Mouse (Mus musculus) urinary bladder, adult 18-20 months (tissue): ENCODE measurements at regions not wholly inside any gene's neighbourhood (a gene's known extent, or its start where the extent isn't known, plus 50 kb on each side); places are given as distances from the start of the nearest gene placed in this dataset.
A peak's percentile ranks its signal among the peaks of the same experiment; 100 is the strongest.
"Not testable (repeated sequence)": the region's sequence is repeated elsewhere in the genome, so short reads cannot be mapped to it uniquely, and the experiment has no call there.

ENCODE experiments used
- DNase-seq, 2 experiments: peaks; one replicate each; pipeline ENCODE4 v3.0.0; 2022; ENCODE audit warnings: low spot score in 2 of 2, mixed read lengths in 2 of 2

DNA sequence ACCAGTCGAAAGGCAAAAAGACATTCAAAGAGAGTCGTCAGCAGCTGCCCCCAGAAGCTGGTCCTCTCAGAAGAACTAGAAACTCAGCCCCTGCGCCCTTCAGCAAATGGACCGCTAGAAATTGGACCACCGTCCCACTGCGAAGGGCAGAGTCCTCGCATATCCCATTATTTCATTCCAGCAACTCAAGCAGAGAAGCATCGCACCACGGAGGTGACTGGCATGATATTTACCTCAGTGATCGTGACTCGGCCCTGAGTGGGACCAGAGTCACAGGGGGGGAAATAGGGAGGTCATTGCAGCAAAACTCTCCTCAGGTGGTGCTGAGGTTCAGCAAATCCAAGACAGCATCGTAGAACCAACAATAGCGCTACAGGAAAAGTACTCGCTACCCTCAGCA is 105.7 kb upstream of the Nt5e start:
- no peak for DNase-seq

DNA sequence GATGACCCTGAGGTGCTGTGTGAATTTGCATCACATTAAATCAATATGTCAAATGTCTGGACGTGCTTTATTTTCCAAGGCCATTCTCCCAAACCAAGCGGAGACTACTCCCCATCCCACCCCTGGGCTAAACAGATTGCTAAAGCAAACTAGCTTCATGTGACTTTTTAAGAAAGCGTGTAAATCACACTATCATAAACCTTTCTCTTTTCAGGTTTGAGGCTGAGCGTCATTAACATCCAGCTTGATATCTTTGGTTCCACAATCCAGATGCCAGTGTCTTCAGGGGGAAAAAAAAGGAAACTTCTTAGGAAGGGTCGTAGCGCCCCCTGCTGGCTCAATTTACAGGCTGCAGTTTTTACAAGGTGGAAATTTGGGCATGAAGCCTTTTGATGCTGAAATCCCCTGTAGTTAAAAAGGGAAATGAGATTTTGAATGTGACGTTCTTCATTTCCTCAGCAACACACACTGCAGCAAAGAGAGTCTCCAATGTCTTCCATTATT is 105.1 kb upstream of the Nt5e start:
- peak in 1 of 2 experiments; percentile 15 for DNase-seq

DNA sequence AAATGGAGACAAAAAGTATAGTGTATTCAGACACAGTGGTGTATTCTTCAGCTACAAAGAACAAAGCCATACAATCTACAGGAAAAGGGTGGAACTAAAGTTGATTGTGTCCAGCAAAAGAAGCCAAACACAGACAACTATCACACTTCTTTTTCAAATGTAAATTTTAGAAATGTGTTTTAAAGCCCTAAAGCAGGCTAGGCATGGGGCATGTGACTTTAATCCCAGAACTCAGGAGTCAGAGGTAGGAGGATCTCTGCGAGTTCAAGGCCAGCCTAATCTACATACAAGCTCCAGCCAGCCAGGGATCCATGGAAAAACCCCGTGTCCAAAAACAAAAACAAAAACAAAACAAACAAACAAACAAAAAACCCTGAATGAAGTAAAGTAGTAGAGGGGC is 89.9 kb upstream of the Nt5e start:
- no peak for DNase-seq

DNA sequence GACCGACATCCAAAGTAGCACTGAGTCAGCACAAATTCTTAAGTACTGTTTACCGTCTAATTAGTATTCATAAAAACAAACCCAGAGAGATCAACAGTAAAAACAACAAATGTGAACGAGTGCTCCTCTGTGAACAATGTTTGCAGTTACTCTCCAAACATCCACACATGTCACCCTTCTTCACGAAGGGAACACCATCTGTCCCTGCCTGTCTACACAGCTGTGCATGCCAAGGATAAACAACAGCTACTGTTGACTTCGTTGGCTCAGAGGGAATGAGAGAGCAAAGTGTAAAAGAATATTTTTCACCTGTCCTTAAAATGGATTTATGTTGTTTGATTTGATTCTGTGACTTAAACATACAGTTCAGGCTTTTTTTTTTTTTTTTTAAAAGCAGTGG is 88.7 kb upstream of the Nt5e start:
- DNase-seq: no peak

DNA sequence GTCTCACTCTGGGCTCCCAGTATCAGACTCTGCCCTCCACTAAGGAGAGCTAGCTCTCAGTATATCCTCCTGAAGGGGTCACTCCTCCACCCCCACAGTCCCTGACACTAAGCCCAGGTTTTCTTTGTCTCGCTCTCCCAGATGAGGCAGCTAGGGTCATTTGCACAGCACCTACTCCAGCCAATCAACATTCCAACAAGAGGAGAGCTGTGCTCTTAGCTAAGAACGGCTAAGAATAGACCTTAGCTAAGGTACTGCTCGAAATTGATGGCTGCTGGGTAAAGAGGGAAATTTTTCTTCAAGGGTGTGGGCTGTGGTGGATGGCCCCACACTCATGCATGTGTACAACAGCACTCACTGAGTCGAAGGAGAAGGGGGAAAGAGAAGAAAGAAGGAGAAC is 86.3 kb upstream of the Nt5e start:
- no peak for DNase-seq

DNA sequence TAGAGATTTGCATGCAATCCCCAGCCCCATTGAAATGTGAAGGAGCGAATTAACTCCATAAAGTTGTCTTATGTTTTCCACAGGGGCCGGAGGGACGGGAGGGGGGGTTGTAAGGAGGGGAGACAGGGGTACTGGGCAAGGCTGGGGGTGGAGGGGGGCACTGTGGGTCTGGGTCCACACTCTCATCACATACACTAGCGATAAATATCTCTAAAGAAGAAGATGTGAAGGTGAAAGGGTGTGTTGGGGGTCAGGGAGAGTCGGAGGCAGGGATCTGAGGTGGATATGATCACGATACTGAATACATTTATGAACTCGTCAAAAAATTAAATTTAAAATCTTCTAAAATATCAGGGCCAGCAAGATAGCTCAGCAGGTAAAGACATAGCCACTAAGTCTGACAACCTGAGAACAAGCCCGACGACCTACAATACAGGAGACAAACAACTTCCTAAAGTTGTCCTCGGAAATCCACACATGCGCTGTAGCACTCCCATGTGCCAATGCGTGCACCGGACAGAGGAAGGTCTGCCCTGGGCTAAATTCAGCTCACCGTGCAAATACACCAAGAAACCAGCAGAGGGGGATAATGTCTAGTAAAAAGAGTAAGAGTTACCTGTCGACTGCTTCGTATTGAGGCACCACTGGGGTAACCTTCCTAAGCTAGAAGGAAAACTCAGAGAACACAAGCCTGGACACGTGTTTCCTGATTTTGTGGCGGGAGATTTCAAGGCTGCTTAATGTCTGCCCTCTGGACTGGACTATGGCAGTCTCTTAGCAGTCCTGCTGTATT is 85.6 kb upstream of the Nt5e start:
- peak; percentile 20 to 75 for DNase-seq

DNA sequence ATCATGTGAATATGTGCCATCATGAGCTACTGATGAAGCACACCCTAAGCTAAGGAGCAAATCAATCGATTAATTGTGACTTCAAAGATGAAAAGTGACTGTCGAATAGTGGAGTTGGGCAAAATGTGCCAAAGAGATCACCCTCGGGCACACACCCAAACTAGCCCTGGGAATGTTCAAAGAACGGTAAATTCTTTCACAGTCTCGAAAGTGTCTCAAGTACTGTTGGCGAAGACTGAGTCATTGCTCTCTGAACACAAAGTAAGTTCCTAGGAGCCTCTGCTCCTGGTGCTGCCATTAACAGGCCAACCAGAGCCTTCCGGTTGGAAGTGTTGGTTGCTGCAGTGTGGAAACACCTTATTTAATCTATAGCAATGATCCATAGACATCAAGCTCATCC is 84.5 kb upstream of the Nt5e start:
- DNase-seq: no peak

DNA sequence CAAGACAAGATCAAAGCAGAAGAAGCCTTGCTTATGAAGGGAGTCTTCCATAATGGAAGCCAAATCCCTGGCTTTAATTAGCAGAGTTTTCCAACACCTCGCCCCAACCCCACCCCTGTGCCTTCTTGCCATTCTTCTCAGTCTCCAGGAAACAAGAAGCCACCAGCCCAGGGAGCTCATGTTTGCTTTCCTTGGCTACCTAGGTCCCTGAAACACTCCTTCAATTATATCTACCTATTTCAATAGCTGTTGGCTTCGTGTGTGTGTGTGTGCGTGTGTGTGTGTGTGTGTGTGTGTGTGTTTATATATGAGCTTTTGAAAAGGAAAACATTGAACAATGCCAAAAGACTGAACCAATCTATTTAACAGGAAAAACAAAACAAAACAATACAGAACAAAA is 82.5 kb upstream of the Nt5e start:
- DNase-seq: no peak

DNA sequence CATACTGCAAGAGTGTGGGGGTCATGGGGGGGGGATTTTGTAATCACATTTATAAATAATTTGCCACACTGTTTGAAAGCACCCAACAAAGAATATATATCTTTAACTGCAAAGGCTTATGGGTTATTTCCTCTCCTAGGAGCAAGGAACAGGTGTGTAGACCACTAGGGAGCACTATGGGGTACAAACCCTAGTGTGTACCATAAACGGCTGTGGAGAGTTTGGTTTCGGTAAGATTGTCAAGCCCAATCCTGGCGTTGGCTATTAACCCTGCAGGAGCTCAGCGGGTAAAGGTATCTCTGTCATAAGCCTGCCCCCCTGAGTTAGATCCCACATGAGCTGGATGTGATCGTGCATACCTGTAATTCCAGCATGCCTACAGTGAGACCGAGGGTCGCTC is 71.0 kb upstream of the Nt5e start:
- no peak for DNase-seq

DNA sequence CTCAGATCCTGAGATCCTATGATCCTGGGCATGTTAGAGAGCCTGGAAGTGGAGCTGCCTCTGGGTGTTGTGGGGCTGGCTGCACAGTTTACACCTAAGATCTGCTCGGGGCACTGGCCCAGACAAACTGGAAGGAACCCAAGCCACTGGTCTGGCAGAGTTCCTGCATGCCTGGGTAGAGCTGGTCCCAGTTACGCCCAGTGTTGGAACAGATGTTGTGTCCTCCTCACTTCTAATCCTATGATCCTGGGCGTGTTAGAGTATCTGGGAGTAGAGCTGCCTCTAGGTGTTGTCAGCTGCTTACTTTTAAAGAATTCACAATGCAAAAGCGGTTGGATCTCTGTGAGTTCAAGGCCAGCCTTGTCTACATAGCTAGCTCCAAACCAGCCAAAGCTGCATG is 67.4 kb upstream of the Nt5e start:
- no peak for DNase-seq

DNA sequence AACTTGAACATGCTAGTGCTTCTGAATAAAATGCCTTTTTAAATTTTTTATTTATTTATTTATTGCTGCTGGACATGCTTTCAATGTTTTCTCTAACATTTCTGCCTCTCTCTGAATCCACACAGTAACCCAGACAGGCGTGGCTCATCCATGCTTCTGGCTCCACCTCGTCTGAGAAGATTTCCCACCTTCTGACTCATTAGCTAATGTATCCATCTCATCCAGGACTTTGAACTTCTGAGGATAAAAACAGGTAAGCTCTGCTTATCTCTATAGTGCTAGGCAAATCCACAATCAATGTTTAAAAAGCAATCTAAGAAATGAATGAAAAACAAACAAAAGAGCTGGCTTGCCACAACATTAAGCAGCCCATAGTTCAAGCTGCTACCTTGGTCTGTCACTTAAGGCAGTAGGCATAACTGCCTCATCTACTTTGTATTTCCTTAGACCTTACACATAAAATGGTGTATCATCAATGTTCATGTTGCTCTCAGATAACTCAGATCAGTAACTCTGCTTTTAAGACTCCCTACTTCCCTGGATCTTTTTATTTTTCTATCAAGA is 66.8 kb upstream of the Nt5e start:
- no peak for DNase-seq

DNA sequence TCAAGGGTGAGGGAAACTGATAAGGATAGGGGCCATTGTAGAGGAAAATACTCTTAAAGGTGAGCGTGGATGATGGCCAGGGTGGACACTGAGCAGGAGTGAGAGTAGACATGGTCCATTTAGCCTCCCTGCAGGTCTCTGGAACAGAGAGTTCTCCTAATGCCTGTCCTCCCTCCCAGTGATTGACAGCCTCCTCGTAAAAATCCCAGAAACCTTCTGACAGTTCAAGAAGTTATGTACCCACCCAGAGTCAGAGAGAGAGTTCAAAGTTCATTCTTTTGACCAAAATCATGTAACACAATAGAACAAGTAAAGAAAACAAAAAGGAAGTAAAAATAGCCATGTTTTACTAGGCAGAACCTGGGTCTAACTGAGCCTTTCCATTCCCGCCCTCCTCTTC is 64.5 kb upstream of the Nt5e start:
- no peak for DNase-seq

DNA sequence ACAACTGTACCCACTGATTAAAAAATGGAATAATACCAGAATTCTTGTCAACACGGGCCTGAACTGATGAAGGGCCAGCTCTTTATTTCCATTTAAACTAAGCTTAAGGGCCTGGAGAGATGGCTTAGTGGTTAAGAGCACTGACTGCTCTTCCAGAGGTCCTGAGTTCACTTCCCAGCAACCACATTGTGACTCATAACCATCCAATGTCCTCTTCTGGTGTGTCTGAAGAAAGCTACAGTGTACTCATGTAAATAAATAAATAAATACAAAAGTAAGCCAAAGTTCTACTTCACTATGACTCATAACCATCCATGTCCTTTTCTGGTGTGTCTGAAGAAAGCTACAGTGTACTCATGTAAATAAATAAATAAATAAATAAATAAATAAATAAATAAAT is 60.7 kb upstream of the Nt5e start:
- DNase-seq: not testable (repeated sequence)

DNA sequence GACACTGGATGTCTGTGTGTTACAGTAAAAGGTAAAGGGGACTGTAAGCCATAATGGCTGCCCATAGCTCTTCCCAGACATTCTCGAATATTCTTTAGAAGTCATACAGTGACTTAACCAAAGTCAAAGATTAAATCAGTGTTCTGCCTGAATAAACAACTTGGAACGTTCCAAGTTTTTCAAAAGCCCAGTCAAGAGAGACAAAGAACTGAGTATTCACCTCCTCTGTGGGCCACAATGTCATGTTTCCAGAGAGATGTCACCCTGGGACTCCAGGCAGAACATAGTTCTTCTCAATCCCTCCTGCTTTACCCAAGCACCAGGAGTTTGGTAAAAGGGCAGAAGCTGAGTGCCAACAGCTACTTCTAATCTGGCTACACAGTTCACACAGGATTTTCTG is 58.2 kb upstream of the Nt5e start:
- no peak for DNase-seq

DNA sequence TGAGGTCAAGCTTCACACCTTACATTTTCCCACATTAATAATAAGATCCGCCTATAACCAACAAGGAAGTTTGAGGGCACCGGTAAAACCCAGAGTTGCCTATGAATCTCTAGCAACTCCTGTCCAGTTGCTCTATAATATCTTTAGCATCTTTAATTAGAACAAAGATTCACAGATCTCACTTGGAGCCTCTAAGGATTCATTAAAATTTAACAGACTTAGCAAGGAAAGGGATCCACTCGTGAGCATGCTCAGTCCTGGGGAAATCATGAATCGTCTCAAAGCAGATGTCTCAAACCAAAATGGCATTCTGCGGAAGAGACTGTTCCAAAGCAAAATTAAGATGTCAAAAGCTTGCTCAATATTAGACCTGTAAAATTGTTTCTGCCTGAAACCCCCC is 57.8 kb upstream of the Nt5e start:
- no peak for DNase-seq

DNA sequence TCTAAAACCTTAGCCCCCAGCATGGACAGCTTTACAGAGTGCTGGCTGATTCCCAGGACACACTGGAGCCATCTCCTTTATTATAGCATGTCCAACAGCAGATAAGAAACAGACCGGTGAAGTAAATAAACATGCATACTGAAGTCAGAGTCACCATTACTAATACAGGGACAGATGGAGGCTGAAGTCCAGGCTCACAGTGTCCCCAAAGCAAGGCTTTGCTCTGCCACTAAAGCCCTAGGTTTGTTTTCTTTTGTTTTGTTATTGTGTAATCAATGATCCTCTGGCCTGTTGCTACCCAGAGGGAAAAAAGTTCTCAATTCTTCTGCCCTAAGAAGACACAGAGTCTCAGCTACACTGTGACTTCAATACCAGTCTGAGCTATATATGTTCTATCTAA is 56.2 kb upstream of the Nt5e start:
- DNase-seq: no peak

DNA sequence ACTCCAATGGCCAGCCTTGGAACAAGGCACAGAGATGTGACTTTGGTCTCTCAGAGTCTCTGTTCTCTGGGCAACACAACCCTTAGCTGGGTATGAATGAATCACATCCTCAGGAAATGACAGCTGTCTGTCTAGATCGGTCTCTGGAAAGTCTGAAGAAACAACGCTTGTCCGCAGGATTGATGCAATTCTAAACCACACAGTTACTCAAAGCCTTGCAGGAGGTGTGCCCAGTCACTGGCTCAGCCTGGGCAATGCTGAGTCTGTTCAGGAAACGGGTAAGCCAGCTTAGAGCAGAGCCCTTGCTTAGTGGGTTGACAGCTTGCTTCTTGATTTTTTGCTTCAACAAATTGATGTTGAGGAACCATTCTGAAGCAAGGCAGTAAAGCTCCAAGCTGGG is 53.7 kb upstream of the Nt5e start:
- DNase-seq: no peak

DNA sequence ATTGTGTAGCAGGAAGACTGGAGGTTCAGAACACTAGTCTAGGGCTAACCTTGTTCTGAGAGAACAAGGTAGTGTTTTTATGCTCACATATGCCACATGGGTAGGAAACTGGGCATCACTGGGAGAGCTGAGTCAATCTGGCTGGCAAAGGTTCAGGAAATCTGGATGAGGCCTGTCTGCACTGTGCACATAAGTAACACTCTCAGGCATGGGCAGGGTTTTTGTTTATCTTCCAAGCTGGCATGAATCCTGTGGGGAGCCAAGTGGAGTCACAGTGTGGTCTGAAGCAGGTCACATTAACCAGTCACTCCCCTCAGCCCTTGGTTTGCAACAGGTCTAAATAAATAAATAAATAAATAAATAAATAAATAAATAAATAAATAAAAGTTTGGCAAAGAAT is 53.0 kb upstream of the Nt5e start:
- peak in 1 of 2 experiments; percentile 20 for DNase-seq

DNA sequence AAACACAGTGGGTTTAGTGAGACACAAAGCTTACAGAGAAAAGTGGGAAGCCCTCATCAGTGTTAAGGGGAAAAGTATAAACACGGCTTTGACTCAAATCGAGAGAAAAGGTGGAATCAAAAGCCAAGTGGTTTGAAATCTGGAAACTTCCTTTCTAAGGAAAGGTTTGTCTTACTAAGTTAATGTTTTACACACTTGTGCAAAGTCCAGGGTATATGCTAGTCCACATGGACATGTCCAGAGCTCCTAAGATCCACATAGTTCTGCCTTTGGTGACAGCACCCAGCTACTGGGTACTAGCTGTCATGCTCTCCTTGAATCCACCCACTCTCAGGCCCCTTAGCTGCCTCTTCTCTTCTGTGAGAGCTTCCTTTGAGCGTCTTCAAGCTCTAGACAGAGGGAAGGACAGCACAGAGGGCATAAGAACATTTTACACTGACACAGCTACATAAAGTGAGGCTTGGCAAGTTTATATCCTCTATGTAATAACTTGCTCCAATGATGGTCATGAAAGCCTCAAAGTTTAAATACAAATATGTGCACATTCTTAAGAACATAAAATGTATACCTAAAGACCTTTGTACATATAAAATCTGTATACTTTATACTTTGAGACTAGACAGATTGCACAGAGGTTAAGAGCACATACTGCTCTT is 52.2 kb upstream of the Nt5e start:
- DNase-seq: no peak

DNA sequence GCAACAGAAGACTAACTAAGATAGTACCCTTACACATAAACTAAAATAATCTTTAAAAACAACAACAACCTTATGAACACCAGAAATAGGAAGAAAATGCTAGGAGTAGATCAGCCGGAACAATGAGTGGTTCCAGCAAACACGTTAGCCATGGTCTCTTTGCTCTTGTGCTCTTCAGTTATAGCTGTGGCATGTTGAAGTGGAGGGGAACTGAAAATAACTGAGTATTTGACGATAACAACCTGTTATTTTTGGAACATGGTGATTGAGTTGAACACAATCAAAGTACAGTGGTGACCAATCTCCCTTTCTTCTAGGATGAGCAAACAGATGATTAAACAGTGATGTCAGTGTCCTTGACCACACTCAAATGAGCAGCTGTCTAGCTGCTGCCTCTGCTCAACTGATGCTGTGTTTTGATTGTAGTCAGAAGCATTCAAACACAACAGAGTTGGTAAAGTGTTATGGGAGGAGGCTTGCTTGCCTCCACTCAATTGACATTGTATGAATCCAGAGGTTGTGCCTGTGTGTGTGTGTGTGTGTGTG is 50.9 kb upstream of the Nt5e start:
- no peak for DNase-seq

DNA sequence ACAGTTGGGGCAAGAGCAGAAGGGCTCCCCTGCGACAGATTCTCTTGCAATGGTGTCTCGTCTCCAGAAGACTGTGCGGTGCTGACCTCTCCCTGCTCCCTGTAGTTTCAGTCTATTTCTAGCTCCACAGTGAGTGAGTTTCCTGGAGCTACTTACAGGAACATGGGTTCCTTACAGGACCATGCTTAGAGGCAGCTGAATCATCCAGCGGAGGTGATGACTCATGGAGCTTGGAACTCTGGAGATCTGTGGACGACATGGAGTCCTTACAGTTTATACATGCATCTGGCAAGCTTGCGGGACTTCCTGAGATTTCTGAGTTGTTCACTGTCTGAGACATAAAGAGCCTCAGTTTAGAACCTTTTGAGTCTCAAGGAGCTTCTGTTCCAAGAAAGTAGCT is 50.0 kb upstream of the Nt5e start:
- no peak for DNase-seq
